Mouse (Mus musculus): ENCODE measurements at regions not wholly inside any gene's neighbourhood (a gene's known extent, or its start where the extent isn't known, plus 50 kb on each side); places are given as distances from the start of the nearest gene placed in this dataset.

DNA sequence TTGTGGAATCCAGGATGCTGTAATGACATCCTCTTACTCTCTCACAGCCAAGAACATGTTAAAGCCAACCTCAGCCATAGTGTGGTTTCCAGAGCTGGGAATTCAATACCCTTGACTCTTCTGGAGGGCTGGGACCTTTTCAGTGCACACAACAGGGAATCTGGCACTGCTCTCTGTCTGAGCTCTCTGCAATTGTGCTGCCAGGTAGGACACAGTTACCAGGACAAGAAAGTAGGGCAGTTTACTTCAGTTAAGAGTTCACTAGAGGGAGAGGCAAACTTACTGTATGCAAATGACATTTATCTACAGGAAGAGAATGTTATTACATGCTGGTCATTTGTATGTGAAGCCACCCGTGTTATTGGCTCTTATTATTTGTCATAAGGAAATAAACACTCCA lies 197.6 kb downstream of the Arl4a start:
- Histone ChIP-seq H3K27me3 (ENCODE audit: control insufficient read depth in 1 of 2, insufficient read depth in 2 of 2, low read length in 2 of 2) (no peaks in the 10 kb centered on the region), H3K27ac (ENCODE audit: control insufficient read depth, low read depth, low read length) (no peak overlapping the region), H3K9me3 (replicated peaks; ENCODE audit: insufficient read depth, low read length) (no peaks in the 10 kb centered on the region), H3K36me3 (ENCODE audit: control insufficient read depth in 1 of 2, insufficient read depth in 2 of 2, low read length in 2 of 2) (no peaks in the 10 kb centered on the region), H3K4me3 (ENCODE audit: control insufficient read depth in 1 of 2, insufficient read depth in 1 of 2, low read depth in 2 of 2, low read length in 2 of 2) (no peak overlapping the region), H3K79me2 (ENCODE audit: control insufficient read depth, insufficient read depth, low read length, poor library complexity) (no peaks in the 10 kb centered on the region), H3K9ac (ENCODE audit: control insufficient read depth, low read depth, low read length, poor library complexity, severe bottlenecking) (no peak overlapping the region), H3K4me1 (ENCODE audit: control insufficient read depth in 1 of 2, insufficient read depth in 2 of 2, low read length in 2 of 2) (no peaks in the 10 kb centered on the region)
- DNase-seq (ENCODE audit: low read depth, low spot score), result no peak
- TF ChIP-seq CTCF (IDR thresholded peaks at IDR 0.05 in 2 of 3, conservative IDR thresholded peaks at IDR 0.05 in 1 of 3; ENCODE audit: control insufficient read depth in 1 of 3, insufficient read depth in 1 of 3, low read depth in 2 of 3, low read length in 3 of 3, poor library complexity in 1 of 3, severe bottlenecking in 1 of 3), result no peak
- TF ChIP-seq ETS1 (IDR thresholded peaks at IDR 0.05; ENCODE audit: low read depth, low read length), result no peak
- TF ChIP-seq SMC3 (IDR thresholded peaks at IDR 0.05; ENCODE audit: low read depth, low read length), result no peak
- TF ChIP-seq POLR2A (IDR thresholded peaks at IDR 0.05; ENCODE audit: control insufficient read depth in 1 of 2, insufficient read depth in 1 of 2, low read depth in 1 of 2, low read length in 2 of 2, poor library complexity in 1 of 2), result no peak
- TF ChIP-seq USF1 (IDR thresholded peaks at IDR 0.05; ENCODE audit: low read depth, low read length), result no peak
- no peak for TF ChIP-seq USF2 (IDR thresholded peaks at IDR 0.05; ENCODE audit: borderline replicate concordance in 1 of 2, insufficient read depth in 1 of 2, low read depth in 1 of 2, low read length in 2 of 2)
- TF ChIP-seq BHLHE40 (IDR thresholded peaks at IDR 0.05; ENCODE audit: borderline replicate concordance, low read depth, low read length), result no peak
- no peak for TF ChIP-seq MAX (IDR thresholded peaks at IDR 0.05; ENCODE audit: low read length)
- no peak for TF ChIP-seq UBTF (IDR thresholded peaks at IDR 0.05; ENCODE audit: borderline replicate concordance, insufficient read depth, low read depth, low read length)
- no peak for TF ChIP-seq ZC3H11A (IDR thresholded peaks at IDR 0.05; ENCODE audit: low read depth, low read length)

GRCm38 (mm10) chr12:39831079-39831478 lies 206.7 kb downstream of the Arl4a start:
- no peak overlapping the region for H3K9ac ChIP-seq (ENCODE audit: control insufficient read depth, low read depth, low read length, poor library complexity, severe bottlenecking)
- H3K27ac ChIP-seq (ENCODE audit: control insufficient read depth, low read depth, low read length), result no peak overlapping the region
- DNase-seq (ENCODE audit: low read depth, low spot score), result no peak
- H3K9me3 ChIP-seq (replicated peaks; ENCODE audit: insufficient read depth, low read length), result no peaks in the 10 kb centered on the region
- no peaks in the 10 kb centered on the region for H3K36me3 ChIP-seq (ENCODE audit: control insufficient read depth in 1 of 2, insufficient read depth in 2 of 2, low read length in 2 of 2)
- no peak overlapping the region for H3K4me3 ChIP-seq (ENCODE audit: control insufficient read depth in 1 of 2, insufficient read depth in 1 of 2, low read depth in 2 of 2, low read length in 2 of 2)
- H3K27me3 ChIP-seq (ENCODE audit: control insufficient read depth in 1 of 2, insufficient read depth in 2 of 2, low read length in 2 of 2), result no peaks in the 10 kb centered on the region
- TF ChIP-seq GABPA (IDR thresholded peaks at IDR 0.05; ENCODE audit: low read depth, low read length) (no peak), HCFC1 (IDR thresholded peaks at IDR 0.05; ENCODE audit: low read depth, low read length) (no peak)
- no peaks in the 10 kb centered on the region for H3K79me2 ChIP-seq (ENCODE audit: control insufficient read depth, insufficient read depth, low read length, poor library complexity)
- no peaks in the 10 kb centered on the region for H3K4me1 ChIP-seq (ENCODE audit: control insufficient read depth in 1 of 2, insufficient read depth in 2 of 2, low read length in 2 of 2)

GRCm38 (mm10) chr12:39830530-39830929 lies 207.3 kb downstream of the Arl4a start:
- TF ChIP-seq UBTF (IDR thresholded peaks at IDR 0.05; ENCODE audit: borderline replicate concordance, insufficient read depth, low read depth, low read length) (no peak), ELF1 (IDR thresholded peaks at IDR 0.05; ENCODE audit: low read depth, low read length) (no peak), MAZ (IDR thresholded peaks at IDR 0.05; ENCODE audit: low read depth, low read length) (no peak), MEF2A (IDR thresholded peaks at IDR 0.05; ENCODE audit: extremely low read depth, insufficient replicate concordance, low read depth, low read length, poor library complexity, severe bottlenecking) (no peak), USF1 (IDR thresholded peaks at IDR 0.05; ENCODE audit: low read depth, low read length) (no peak), CTCF (IDR thresholded peaks at IDR 0.05 in 2 of 3, conservative IDR thresholded peaks at IDR 0.05 in 1 of 3; ENCODE audit: control insufficient read depth in 1 of 3, insufficient read depth in 1 of 3, low read depth in 2 of 3, low read length in 3 of 3, poor library complexity in 1 of 3, severe bottlenecking in 1 of 3) (no peak)
- Histone ChIP-seq H3K9ac (ENCODE audit: control insufficient read depth, low read depth, low read length, poor library complexity, severe bottlenecking) (no peak overlapping the region), H3K4me1 (ENCODE audit: control insufficient read depth in 1 of 2, insufficient read depth in 2 of 2, low read length in 2 of 2) (no peaks in the 10 kb centered on the region), H3K79me2 (ENCODE audit: control insufficient read depth, insufficient read depth, low read length, poor library complexity) (no peaks in the 10 kb centered on the region), H3K27ac (ENCODE audit: control insufficient read depth, low read depth, low read length) (no peak overlapping the region), H3K27me3 (ENCODE audit: control insufficient read depth in 1 of 2, insufficient read depth in 2 of 2, low read length in 2 of 2) (no peaks in the 10 kb centered on the region), H3K4me3 (ENCODE audit: control insufficient read depth in 1 of 2, insufficient read depth in 1 of 2, low read depth in 2 of 2, low read length in 2 of 2) (no peak overlapping the region), H3K9me3 (replicated peaks; ENCODE audit: insufficient read depth, low read length) (no peaks in the 10 kb centered on the region), H3K36me3 (ENCODE audit: control insufficient read depth in 1 of 2, insufficient read depth in 2 of 2, low read length in 2 of 2) (no peaks in the 10 kb centered on the region)
- DNase-seq (ENCODE audit: low read depth, low spot score), result no peak

All from MEL (cell line).